Mouse (Mus musculus): ENCODE data around the gene Cd300a. TPM values are rescaled to one million over a fixed set of nuclear protein-coding genes. Genes with fewer than 3 reads are reported as not detected.

Cd300a gene
- total RNA-seq (2021), result under 1 TPM; 0.41 to 0.50 TPM
- long read RNA-seq, full-length matches to known transcripts, result 1 of 1 reads
- long read RNA-seq, partial matches to known transcripts, result 0 of 1 reads
- long read RNA-seq, other reads (novel, unspliced or antisense), result 0 of 1 reads

- no peak for DNase-seq (ENCODE audit: low spot score in 2 of 2)
Measured at GRCm38 (mm10) chr11:114889991-114890518, at the start of gene Cd300a. Gene Cd300a (plus strand): TSS chr11:114890041.

- no peak for DNase-seq (ENCODE audit: low spot score in 2 of 2)
Measured at GRCm38 (mm10) chr11:114843818-114844463, 45.9 kb upstream of the Cd300a start.

- no peak for DNase-seq (ENCODE audit: low spot score in 2 of 2)
Measured at GRCm38 (mm10) chr11:114844464-114845220, 45.2 kb upstream of the Cd300a start.

GRCm38 (mm10) chr11:114846336-114846735, 43.5 kb upstream of the Cd300a start:
- DNase-seq (ENCODE audit: low spot score in 2 of 2), result no peak

- DNase-seq (ENCODE audit: low spot score in 2 of 2), result no peak
Measured at GRCm38 (mm10) chr11:114847008-114847407, 42.8 kb upstream of the Cd300a start.

- DNase-seq (ENCODE audit: low spot score in 2 of 2), result no peak
Measured at GRCm38 (mm10) chr11:114849572-114849971, 40.3 kb upstream of the Cd300a start.

- DNase-seq (ENCODE audit: low spot score in 2 of 2), result no peak
Measured at GRCm38 (mm10) chr11:114850066-114850451, 39.8 kb upstream of the Cd300a start.

- no peak for DNase-seq (ENCODE audit: low spot score in 2 of 2)
Measured at GRCm38 (mm10) chr11:114850452-114851268, 39.2 kb upstream of the Cd300a start, which contains the start of gene Gprc5c. Gene Gprc5c (plus strand): TSS chr11:114851152.

- peak in 1 of 2 experiments; percentile 7 for DNase-seq (ENCODE audit: low spot score in 2 of 2)
Measured at GRCm38 (mm10) chr11:114851269-114851607, 38.6 kb upstream of the Cd300a start.

- DNase-seq (ENCODE audit: low spot score in 2 of 2), result peak in 1 of 2 experiments; percentile 36
Measured at GRCm38 (mm10) chr11:114851608-114852310, 38.1 kb upstream of the Cd300a start.

- no peak for DNase-seq (ENCODE audit: low spot score in 2 of 2)
Measured at GRCm38 (mm10) chr11:114852311-114853173, 37.3 kb upstream of the Cd300a start.

GRCm38 (mm10) chr11:114853174-114853838, 36.5 kb upstream of the Cd300a start:
- no peak for DNase-seq (ENCODE audit: low spot score in 2 of 2)

GRCm38 (mm10) chr11:114854581-114854980, 35.3 kb upstream of the Cd300a start:
- no peak for DNase-seq (ENCODE audit: low spot score in 2 of 2)

GRCm38 (mm10) chr11:114856125-114856524, 33.7 kb upstream of the Cd300a start:
- DNase-seq (ENCODE audit: low spot score in 2 of 2), result no peak

GRCm38 (mm10) chr11:114858641-114859040, 31.2 kb upstream of the Cd300a start:
- DNase-seq (ENCODE audit: low spot score in 2 of 2), result no peak

- DNase-seq (ENCODE audit: low spot score in 2 of 2), result no peak
Measured at GRCm38 (mm10) chr11:114861057-114861456, 28.8 kb upstream of the Cd300a start.

GRCm38 (mm10) chr11:114862687-114863086, 27.2 kb upstream of the Cd300a start:
- no peak for DNase-seq (ENCODE audit: low spot score in 2 of 2)

- no peak for DNase-seq (ENCODE audit: low spot score in 2 of 2)
Measured at GRCm38 (mm10) chr11:114863918-114864420, 25.9 kb upstream of the Cd300a start.

GRCm38 (mm10) chr11:114865999-114866398, 23.8 kb upstream of the Cd300a start:
- no peak for DNase-seq (ENCODE audit: low spot score in 2 of 2)

Measured in layer of hippocampus, adult 18-20 months (tissue).